Mouse (Mus musculus) layer of hippocampus, adult 8-10 months (tissue): ENCODE data around the gene Ints13. TPM values are rescaled to one million over a fixed set of nuclear protein-coding genes. Genes with fewer than 3 reads are reported as not detected.
"Not testable (repeated sequence)": the region's sequence is repeated elsewhere in the genome, so short reads cannot be mapped to it uniquely, and the experiment has no call there.

Source experiments
- DNase-seq, 2 experiments: peaks; one replicate each; pipeline ENCODE4 v3.0.0; 2022; ENCODE audit warnings: low spot score in 2 of 2
- total RNA-seq, 4 experiments: library from RNA; stranded (reverse); gene quantifications; 2 replicates each; pipeline ENCODE4 v1.2.4; 2022

The Ints13 gene
- total RNA-seq, result 10 to 100 TPM; 28.5 to 53.0 (median 44.8) TPM

GRCm38 (mm10) chr6:146577310-146578109 is at the start of gene Ints13:
Gene Ints13 (minus strand): TSS chr6:146577835.
- DNase-seq, result peak; percentile 96 to 97

- no peak for DNase-seq
Observed at GRCm38 (mm10) chr6:146616670-146617069, 39.0 kb upstream of the Ints13 start.

GRCm38 (mm10) chr6:146615891-146616290 is 38.3 kb upstream of the Ints13 start:
- DNase-seq, result no peak

GRCm38 (mm10) chr6:146614541-146614940 is 36.9 kb upstream of the Ints13 start:
- DNase-seq, result no peak

- no peak for DNase-seq
Observed at GRCm38 (mm10) chr6:146613907-146614306, 36.3 kb upstream of the Ints13 start.

- no peak for DNase-seq
Observed at GRCm38 (mm10) chr6:146612736-146613135, 35.1 kb upstream of the Ints13 start.

- no peak for DNase-seq
Observed at GRCm38 (mm10) chr6:146611897-146612296, 34.3 kb upstream of the Ints13 start.

GRCm38 (mm10) chr6:146611385-146611784 is 33.8 kb upstream of the Ints13 start:
- DNase-seq, result no peak

GRCm38 (mm10) chr6:146603651-146604050 is 26.0 kb upstream of the Ints13 start:
- no peak for DNase-seq

GRCm38 (mm10) chr6:146602601-146603000 is 25.0 kb upstream of the Ints13 start:
- DNase-seq, result no peak

GRCm38 (mm10) chr6:146585134-146585533 is 7.5 kb upstream of the Ints13 start:
- DNase-seq, result no peak

- no peak for DNase-seq
Observed at GRCm38 (mm10) chr6:146583366-146584046, 5.9 kb upstream of the Ints13 start.

- DNase-seq, result peak; percentile 54 to 57
Observed at GRCm38 (mm10) chr6:146580381-146580926, 2.8 kb upstream of the Ints13 start.

- peak in 1 of 2 experiments; percentile 20 for DNase-seq
Observed at GRCm38 (mm10) chr6:146578586-146578985, 951 bp upstream of the Ints13 start.

- DNase-seq, result peak in 1 of 2 experiments; percentile 65
Observed at GRCm38 (mm10) chr6:146578111-146578531, 486 bp upstream of the Ints13 start.

GRCm38 (mm10) chr6:146576903-146577302 is 732 bp downstream of the Ints13 start, which contains the start of gene Fgfr1op2:
Gene Fgfr1op2 (plus strand): TSS chr6:146577203.
- no peak for DNase-seq

GRCm38 (mm10) chr6:146572073-146572472 is 5.6 kb downstream of the Ints13 start:
- no peak for DNase-seq

GRCm38 (mm10) chr6:146562461-146562860 is 15.2 kb downstream of the Ints13 start:
- DNase-seq, result not testable (repeated sequence)

GRCm38 (mm10) chr6:146551326-146551725 is 26.3 kb downstream of the Ints13 start:
- no peak for DNase-seq

- DNase-seq, result no peak
Observed at GRCm38 (mm10) chr6:146550421-146550820, 27.2 kb downstream of the Ints13 start.

GRCm38 (mm10) chr6:146545289-146545865 is 32.3 kb downstream of the Ints13 start:
- no peak for DNase-seq

GRCm38 (mm10) chr6:146544622-146545021 is 33.0 kb downstream of the Ints13 start:
- no peak for DNase-seq
